17 mouse cellular contexts compared by ENCODE assay signal in the genomic region with DNA sequence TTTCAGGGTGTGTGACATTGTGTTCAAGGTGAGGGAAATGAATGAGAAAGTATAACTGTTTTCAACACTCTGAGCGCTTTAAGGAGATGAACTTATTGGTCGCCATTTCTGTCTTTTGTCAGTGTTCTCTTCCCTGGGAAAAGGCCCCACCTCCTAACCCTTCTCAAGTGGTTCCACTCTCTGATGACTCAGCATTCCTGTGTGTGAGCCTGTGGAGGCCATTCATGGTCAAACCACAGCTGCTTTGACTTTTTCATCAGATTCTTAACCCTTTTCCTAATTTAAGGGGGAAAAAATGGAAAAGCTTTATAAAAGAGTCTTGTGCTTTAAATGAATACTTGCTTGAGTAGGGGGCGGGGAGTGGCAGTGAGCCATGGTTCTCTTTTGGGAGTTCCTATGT.
"Had no signal": no experiment of that assay in that cellular context is flagged by ENCODE, and none has a peak within 500 bp of the region (broad histone marks: within the 10 kb centered on the region; RNA-seq: fewer than 3 reads in every experiment).

No protein-coding gene starts in this region.

- H3K4me3 ChIP-seq: lung, embryonic 15.5 days; megakaryocyte, embryonic 14.5 days; midbrain, embryonic 13.5 days; midbrain, embryonic 15.5 days; neural tube, embryonic 12.5 days; stomach, embryonic 15.5 days had no signal

- DNase-seq: lung, adult 2 months; lung, postnatal 14 days; lung, postnatal 36 days; right cerebral cortex, postnatal 14 days; thymus, adult 2 months; thymus, postnatal 25 days; thymus, postnatal 4 days had no signal

- ATAC-seq: lung, postnatal 0 days; midbrain, embryonic 13.5 days; midbrain, embryonic 15.5 days had no signal

- H3K27ac ChIP-seq: lung, embryonic 15.5 days; macrophage; midbrain, embryonic 13.5 days; midbrain, embryonic 15.5 days; neural tube, embryonic 12.5 days; stomach, embryonic 15.5 days; stomach, postnatal 0 days had no signal

- H3K27me3 ChIP-seq: lung, embryonic 15.5 days; megakaryocyte, embryonic 14.5 days; midbrain, embryonic 13.5 days; midbrain, embryonic 15.5 days; neural tube, embryonic 12.5 days; stomach, embryonic 15.5 days had no signal

- H3K9ac ChIP-seq: lung, embryonic 15.5 days; midbrain, embryonic 13.5 days; midbrain, embryonic 15.5 days; neural tube, embryonic 12.5 days; stomach, embryonic 15.5 days had no signal

- H3K4me1 ChIP-seq: lung, embryonic 15.5 days; megakaryocyte, embryonic 14.5 days; neural tube, embryonic 12.5 days; stomach, embryonic 15.5 days had no signal

- H3K36me3 ChIP-seq: lung, embryonic 15.5 days; midbrain, embryonic 13.5 days; midbrain, embryonic 15.5 days; stomach, embryonic 15.5 days had no signal

- H3K4me2 ChIP-seq: lung, embryonic 15.5 days; midbrain, embryonic 11.5 days; midbrain, embryonic 13.5 days; midbrain, embryonic 15.5 days; neural tube, embryonic 12.5 days; stomach, embryonic 15.5 days had no signal

- H3K9me3 ChIP-seq: lung, embryonic 15.5 days; midbrain, embryonic 15.5 days; neural tube, embryonic 12.5 days; stomach, embryonic 15.5 days had no signal
